Mouse (Mus musculus): Measurements from ENCODE around the gene Usp2.

DNA sequence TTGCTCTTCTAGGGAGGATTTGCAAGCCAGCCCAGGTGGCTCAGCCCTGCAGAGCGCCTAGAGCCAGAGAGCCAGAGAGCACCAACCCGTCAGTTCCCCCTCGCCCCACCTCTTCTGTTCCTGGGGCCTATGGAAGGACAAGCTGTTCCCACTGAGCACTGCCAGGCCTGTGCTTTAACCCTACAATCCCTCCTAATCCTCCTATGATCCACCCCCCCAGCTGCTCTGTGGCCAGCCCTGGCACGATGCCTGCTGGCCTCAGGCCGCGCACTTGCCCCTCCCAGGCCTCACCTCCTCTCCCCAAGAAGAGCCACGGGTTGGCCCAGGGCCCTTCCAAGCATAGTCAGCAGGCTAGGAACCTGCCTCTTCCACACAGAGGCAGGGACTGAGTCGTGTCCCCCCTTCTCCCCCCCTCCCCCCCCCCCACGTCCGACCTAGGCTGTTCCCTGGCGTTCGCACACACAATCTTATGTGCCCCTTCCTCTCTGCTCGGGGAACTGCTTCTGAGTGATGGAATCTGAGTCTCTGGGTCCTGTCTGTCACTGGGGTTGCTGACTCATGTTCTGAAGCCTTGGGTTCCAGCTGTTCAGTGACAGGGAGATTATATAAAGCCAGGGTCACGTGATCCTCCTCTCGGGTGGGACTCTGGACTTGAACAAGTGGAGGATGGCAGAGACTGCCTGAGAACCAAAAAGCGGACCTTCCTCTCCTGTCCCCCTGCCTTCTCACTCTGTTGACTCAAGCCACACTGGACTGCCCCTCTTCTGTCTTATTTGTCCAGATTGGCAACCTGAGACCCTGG lies 12.3 kb downstream of the Usp2 start:
- TF ChIP-seq HCFC1 (IDR thresholded peaks at IDR 0.05; ENCODE audit: borderline replicate concordance, insufficient read depth, low read length) = no peak
- TF ChIP-seq ZNF384 (IDR thresholded peaks at IDR 0.05; ENCODE audit: low read depth, low read length) = no peak
- no peak for TF ChIP-seq ZC3H11A (IDR thresholded peaks at IDR 0.05; ENCODE audit: borderline replicate concordance, low read depth, low read length)
- no peak for TF ChIP-seq CHD2 (IDR thresholded peaks at IDR 0.05; ENCODE audit: low read depth, low read length)
